Mouse (Mus musculus): ENCODE measurements around the gene Gm1993. TPM values are rescaled to one million over a fixed set of nuclear protein-coding genes. Genes with fewer than 3 reads are reported as not detected.
"Not testable (repeated sequence)": the region's sequence is repeated elsewhere in the genome, so short reads cannot be mapped to it uniquely, and the experiment has no call there.

Gene Gm1993
- not detected in 2 replicates for polyA plus RNA-seq (2016; fragmentation: Nextera tagmentation; extraction: Ambion mirVana)

DNA sequence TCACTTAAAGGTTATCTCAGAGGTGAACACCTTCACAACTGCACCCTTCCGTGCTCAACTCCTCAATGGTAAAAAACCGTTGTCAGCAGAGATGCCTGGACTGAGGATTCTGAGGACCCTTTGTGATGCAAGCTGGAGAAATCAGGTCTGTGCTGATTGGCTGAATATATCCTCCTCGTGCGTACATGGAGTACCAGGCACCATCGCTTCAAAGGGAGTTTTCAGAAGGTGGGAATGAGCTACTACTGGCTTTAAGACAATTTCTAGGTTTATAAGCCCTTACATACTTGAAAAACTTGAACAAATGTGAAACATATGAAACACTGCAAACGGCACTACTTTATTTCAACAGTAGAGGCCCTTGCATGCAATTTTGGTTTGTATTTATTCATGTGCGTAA is at the start of gene Gm1993:
TSS of gene Gm1993 (minus strand) at position 101 of the 400 bp plus-strand sequence.
- H3K36me3 ChIP-seq (replicated peaks): not testable (repeated sequence)

More for the DNA sequence above, at the start of gene Gm1993:
- not testable (repeated sequence) for H3K4me3 ChIP-seq; H3K27ac ChIP-seq; H3K4me1 ChIP-seq; DNase-seq (ENCODE audit: extremely low spot score, low spot score); H3K27me3 ChIP-seq (ENCODE audit: poor library complexity, severe bottlenecking); H3K9me3 ChIP-seq
- WGBS: 92% methylated on average over 7 of the region's 7 CpGs

Data from forebrain, embryonic 10.5 days (tissue).